Mouse (Mus musculus) NIH3T3 (cell line): Measurements from ENCODE around the gene Mki67.

Experiments used
- DNase-seq: peaks from one replicate; pipeline ENCODE4 v3.0.0-alpha.2; 2012; ENCODE audit warnings: low read depth

The Mki67 gene

DNA sequence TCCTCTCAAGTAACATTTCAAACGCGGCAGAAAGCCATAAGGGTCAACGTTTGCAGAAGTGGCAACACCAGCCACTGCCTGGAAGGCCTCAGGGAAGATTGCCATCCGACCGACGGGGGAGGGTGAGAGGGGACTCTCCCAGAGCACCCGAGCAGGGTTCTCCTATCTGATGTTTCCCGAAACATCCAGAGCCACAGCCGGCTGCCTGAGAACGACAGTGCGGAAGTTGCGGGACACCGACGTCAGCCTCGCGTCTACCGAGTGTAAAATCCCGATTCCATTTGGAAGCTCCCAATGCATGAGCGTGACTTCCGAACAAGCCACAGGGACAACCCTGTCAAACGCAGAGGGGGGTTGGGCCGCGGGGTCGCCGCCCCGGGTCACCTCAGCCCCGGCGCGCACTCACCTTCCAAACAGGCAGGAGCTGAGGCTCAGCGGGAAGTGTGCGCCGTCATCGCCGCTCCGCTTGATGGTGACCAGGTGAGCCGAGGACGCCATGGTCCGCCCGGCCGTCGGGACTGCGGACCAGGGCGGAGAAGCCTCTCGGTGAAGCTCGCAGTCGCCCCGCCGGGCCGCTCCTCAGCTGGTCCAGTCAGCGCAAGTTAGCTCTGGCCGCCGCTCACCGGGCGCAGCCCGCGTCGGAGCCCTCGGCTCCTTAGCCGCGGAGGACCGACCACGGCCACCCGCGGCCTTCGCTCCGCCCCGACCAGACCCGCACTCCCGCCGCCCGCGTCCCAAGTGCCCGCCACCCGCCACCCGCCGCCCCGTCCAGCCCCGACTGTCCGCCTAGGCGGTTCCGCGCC lies at the start of gene Mki67:
Gene Mki67 (minus strand): TSS at position 720 of the 803 bp plus-strand sequence.
- DNase-seq: peak; percentile 36

GRCm38 (mm10) chr7:135763311-135763710 lies 47.1 kb upstream of the Mki67 start:
- no peak for DNase-seq

DNA sequence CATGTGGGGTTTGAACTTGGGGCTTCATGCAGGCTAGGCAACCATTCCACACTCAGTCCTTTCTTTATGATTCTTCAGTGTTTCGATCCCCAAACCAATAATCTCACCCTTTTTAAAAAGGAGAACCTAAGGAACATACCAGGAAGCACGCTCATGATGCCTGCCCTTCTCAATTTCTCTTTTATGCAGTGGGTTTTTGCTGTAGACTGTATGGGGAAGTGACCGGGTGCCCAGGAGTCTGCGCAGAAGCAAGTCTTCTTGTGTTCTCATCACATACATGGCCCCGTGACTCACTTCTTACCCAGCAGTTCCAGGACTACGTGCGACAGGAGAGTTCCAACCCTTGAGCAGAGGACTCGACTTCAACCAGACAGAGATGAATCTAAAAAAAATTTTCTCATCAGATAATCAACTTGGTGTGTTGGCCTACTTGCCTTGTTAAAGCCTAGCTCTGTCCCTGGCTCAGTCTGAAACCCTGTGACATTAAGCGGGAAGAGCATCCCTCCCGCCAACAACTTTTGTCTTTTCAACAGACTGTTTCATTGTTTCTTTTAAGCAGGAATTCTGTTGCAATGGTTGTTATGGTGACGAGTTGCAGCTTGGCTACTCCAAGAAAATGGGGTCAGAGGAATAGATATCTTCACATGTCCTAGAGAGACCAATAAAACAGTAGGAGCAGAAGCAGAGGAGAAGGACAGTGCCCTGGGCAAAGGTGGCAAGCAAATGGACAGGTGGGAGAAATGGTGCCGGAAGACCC lies 42.8 kb upstream of the Mki67 start:
- DNase-seq: no peak

DNA sequence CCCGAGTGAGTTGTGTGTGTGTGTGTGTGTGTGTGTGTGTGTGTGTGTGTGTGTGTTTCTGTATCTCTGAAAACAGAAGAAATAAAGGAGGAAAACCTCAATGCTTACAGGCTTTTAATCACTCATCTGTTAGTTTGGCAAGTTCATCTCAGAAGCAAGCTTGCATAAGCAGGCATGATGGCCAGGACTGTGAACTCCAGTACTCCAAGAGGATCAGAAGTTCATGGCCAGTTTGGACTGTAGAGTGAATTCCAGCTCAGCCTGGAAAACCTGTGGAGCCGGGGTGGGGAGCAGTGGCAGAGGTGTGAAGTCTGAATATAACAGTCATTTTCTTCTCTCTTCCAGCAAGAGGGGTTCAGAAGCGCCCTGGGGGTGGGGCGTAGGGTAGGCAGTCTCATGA lies 42.0 kb upstream of the Mki67 start:
- DNase-seq: no peak

DNA sequence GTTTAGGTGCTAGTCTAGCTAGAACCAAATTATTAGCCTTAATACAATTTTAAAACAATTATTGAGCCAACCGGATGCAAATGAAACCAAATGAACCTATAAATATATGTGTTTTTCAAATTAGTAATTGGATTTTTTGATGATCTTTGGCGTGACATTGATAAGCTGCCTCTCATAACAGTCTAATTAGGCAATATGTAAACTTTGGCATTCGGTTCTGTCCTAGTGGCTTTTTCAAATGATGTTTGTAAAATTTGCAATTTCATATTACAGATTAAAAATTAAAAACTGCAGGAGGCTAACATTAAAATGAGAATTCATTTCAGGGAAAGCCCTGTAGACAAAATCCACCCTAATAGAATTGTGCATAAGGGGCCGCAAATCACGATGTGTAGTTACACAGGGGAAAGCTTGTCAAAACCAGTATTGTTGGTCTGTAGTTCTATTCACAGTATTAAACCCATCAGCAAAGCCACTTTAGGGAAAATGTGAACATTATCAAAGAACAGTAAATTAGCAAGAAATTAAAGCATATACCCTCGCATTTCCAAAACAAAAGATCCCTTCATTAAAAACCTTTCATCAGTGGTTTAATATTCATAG lies 40.9 kb upstream of the Mki67 start:
- no peak for DNase-seq

DNA sequence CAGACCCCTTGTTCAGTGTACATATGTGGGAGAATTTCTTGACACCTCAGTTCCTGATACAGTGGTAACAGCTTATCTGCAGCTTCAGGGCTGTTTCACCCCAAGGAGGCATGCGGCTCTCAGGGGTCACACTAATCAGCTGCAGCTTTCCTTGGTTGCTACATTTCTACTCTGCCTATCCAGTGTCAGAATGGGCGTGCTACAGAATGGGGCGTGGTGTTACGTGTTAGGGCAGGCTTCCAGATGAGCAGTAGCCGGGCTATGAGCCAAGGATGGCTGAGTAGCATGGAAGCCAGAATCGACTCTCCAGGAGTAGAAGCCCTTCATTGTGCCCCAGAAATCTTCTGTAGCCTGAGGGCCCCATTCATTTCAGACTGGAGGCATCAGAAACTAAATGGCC lies 32.8 kb upstream of the Mki67 start:
- peak; percentile 90 for DNase-seq

DNA sequence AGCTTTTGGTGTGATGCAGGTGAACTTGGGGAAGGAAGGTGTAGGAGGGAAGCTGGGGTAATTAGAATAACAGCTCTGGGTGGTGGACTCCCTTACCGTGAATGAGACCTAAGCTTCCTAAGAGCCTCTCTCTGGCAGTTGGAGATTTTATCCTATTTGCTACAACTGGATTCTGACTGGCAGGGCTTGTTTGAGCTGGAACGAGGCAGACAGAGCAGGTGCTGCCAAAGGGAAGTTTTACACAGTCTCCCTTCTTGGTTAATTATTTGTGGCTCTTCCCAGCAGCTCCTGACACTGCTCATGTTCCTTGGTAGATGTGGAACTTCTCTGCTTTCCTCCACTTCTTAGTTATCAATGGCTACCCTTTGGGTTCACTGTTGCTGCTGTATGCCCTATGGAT lies 30.9 kb upstream of the Mki67 start:
- no peak for DNase-seq

- DNase-seq: no peak
Observed at GRCm38 (mm10) chr7:135746528-135746927, 30.4 kb upstream of the Mki67 start.

DNA sequence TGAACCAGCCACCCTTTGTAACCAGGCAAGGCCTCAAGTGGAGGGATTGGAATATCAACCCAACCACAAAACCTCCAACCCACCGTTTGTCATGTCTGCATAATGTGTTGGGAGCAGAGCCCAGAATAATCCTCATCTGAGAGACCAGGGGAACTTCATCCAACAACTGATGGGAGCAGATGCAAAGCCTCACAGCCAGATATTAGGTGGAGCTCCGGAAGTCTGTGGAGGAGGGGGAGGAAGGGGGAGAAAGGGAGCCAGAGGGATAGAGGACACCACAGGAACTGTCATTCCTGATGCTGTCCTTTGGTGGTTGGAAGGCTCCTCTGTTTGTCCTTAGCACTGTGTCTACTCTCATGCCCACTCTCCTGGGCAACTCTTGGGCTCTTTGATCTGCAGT lies 28.9 kb upstream of the Mki67 start:
- DNase-seq: no peak

DNA sequence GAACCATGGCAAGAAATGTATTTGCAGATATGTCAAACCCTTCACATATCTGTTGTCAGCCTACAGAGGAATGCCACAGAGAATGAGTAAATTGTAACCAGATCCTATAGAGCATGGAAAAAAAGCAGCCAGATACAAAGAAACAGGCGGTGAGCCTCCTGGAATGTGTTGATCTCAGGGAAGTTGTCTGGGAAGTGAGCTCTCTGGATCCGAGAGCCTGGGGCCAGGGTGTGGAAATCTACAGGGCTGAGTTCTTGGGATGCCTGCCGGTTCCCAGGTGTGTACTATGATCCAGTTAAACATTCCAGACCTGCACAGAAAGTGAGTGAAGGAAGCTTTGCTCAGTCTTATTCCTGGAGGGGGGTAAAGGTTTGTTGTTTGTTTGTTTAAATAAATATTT lies 24.3 kb upstream of the Mki67 start:
- no peak for DNase-seq

DNA sequence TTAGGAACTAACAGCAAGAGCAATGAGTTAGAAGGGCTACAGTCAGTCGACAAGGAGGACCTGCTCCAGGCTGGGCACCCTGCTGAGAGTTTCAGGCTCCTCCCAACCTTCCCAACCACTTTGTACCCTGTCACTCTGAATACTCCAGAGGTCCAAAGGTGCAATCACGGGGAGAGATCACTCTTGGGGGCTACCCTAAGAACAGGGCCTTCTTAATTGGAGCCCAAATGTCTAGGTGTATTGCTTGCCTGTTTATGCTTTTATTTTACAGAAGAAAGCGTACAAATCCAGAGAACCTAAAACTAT lies 20.4 kb upstream of the Mki67 start:
- no peak for DNase-seq

DNA sequence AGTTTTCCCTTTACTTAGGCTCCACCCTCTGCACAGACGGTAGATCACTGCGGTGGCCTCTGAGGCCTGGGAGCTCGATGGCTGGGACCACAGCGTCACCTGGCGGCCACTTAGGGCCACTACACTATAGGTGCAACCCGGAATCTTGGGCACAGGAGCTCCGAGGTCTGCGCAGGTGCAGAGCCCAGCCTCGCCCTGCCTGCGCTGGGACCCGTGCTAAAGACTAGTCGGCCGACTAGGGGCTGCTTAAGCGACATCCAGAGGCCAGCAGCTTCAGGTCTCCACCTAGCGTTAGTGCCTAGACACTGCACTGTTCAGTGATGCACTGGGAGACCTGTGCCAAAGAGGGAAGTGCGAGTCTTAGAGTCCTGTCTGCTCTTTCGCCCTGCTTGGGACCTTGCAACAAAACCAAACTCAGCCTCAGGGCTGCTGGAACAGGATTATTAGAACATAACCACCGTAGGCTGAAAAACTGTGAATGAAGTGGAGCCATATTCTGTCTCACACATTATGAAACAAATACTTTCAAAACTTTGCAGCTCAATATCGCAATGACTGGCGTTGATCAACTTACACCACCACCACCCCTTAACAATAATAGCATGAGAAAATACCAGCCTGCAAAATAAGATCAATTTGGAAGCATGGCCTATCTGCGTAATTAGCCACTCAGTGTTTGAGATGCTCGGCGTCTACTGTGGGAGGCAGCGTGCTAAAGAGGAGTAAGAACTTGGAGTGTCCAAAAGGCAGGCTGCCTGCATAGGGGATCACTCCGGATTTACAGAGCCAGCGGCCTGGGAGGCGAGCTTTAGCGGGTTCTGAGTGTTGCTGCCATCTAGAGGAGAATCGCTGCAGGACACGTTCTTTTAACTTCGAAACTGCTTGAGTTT lies 19.8 kb upstream of the Mki67 start:
- peak; percentile 81 for DNase-seq

DNA sequence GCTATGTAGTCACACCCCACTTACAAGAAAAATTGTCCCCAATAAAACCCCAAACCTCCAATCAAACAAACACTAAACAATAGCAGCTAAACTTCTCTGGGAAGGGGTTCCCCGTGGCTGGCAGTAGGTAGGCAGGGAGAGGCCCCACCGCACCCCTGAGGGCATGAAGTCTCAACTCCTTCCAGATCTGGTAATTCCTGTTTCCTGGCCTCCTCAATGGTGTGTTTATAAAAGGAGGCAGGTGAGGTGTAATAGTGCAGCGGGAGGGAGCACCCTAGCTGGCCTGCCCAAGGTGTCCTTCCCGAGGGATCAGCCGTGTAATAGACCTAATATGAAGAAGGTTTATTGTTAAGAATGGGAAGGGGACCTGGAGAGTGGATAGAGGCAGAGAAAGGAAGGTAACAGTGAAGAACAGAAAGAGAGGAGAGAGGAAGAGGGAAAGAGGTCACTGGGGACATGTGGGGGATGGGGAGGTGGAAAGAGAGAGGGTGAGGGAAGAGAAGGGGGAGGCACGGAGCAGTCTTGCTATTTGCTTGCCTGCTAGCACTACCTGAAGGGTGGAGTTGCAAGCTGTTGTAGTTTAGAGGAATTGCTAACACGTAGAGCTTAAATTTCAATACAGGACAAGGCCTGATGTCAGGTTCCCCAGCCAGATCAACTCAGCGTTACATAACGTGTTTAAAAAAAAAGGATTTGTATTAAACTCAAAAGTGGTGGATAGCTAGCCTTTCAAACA lies 18.9 kb upstream of the Mki67 start:
- DNase-seq: no peak

DNA sequence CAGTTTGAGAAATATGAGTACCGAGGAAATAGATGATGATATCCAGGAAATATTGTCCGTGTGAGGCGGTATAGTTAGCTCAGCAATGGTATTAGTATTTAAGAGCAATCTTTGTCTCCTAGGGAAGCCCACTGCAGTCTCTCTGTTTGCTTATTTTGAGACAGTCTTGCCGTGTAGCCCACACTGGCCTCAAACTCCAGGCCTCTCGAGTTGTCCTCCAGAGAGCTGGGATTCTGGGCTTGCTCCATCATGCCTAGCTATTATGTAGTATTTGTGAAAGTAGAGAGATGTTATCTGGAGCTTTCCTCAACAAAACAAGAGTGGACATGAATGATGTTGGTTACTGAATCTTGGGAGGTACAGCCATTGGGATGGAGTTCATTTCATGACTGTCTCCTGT lies 18.2 kb upstream of the Mki67 start:
- no peak for DNase-seq

DNA sequence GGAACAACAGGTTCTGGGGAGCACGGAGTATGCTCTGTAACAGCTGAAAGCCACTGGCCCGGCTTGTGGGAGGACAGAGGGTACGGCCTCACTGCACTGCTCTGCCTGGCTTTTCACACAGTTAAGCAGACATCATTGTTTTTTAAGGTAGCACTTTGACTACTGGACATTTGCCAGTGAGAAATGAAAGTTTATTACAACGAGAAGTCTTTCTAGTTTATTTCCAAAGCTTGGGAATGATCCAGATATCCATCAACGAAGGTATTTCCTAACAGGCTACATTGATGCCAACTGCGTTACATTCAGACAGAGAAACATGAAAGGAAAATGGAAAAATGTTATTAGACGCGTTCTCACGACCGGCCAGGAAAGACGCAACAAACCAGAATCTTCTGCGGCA lies 11.9 kb upstream of the Mki67 start:
- no peak for DNase-seq

- no peak for DNase-seq
Observed at GRCm38 (mm10) chr7:135726707-135727106, 10.5 kb upstream of the Mki67 start.

DNA sequence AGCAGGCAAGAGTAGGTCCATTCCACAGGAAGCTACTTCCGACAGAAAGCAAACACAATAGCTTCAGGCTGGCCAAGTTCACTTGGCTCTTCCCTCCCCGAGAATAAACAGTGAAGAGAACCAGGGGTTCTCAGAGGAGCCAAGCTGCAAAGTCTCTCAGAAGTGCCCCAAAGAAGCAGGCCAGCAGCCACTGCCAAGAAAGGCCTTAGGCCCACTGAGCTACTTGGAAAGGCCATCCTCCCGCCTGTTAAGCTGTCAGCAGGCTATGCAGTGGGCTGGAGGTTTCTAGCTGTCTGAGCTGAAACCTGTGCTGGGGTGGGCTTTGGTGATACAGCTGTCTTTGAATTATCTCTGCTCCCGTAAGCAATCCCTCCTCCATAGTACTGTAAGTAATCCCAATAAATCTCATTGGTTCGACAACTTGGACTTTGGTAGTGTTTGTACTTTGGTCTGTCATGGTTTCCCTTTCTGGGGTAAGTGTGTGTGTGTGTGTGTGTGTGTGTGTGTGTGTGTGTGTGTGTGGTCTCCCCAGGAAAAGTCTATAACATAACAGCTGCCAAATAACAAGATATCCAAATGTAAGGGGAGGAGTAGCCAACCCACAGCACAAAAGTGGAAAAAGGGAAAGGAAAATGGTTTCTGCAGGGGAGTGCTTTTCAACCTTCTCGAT lies 7.6 kb upstream of the Mki67 start:
- DNase-seq: no peak

DNA sequence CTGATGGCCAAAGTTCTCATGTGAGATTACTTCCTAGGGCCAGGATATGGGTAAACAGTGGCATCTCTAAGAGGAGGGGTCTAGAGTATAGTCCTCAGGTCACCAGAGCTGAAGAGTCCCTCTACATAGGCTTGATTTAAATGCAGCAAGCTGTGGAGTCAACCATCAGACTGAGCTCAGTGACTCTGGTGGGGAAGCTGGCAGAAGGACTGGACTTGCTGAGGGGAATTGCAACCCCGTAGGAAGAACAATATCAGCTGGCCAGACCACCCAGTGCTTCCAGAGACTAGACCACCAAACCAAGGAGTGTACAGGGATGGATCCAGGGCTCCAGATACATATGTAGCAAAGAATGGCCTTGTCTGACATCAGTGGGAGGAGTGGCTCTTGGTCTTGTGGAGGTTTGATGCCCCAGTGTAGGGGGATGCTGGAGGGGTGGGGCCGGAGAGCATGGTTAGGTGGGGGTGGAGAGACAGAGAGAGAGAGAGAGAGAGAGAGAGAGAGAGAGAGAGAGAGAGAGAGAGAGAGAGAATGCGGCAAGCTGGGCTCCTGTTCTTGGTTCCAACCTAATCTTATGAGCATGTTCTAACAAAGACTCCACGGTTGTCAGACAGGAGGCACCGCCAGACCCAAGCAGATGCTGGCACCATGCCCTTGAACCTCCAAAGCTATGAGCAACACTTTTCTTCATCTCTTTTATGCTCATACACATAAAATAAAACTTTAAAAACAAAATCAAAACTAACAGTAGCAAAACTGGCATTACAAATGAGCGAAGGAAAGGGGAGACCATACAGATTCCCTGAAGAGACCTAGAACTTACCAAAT lies 6.1 kb upstream of the Mki67 start:
- DNase-seq: peak; percentile 24

GRCm38 (mm10) chr7:135721436-135721992 lies 5.4 kb upstream of the Mki67 start:
- no peak for DNase-seq
